Mouse (Mus musculus): Measurements from ENCODE around the gene Psg28.
"Not testable (repeated sequence)": the region's sequence is repeated elsewhere in the genome, so short reads cannot be mapped to it uniquely, and the experiment has no call there.

Psg28 gene

DNA sequence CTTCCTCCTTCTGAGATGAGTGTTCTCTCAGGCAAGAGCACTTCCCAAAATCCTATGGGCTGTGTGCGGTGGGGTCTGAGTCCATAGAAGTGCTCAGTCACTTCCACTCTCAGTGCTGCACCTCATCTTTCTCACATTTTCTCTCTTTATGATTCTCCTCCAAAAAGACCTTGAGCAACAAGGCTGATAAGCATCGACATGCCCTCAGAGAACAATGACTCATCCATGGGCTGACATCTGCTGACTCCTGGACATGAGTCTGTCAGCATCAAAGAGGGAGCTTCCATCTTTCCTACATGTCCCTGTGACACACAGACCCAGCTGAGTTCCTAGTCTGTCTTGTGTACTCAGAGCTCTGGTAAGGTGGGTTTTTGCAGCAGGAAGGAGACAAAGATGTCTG is at the start of gene Psg28:
TSS of gene Psg28 (minus strand) at position 101 of the 400 bp plus-strand sequence.
- in situ Hi-C loops (cut with MseI, MboI) = not testable (repeated sequence)

DNA sequence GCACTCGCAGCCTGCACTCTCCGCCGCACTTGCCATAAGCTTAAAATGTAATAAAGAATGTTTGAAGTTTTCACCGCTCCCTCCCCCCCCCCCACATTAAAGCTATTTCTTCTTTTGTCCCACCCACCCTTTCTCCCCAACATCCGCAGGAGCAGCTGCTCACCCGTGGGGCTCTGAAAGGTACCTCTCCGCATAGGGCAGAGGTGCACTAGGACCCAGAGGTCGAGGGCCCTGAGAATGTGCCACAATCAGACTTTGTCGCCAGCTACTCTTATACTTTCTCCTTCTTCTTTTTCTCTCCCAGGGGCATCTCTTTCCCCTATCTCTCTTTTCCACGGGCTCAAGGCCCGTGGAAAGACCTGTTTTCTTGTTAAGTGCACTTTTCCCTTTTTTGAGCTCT is 28.4 kb downstream of the Psg28 start:
- in situ Hi-C loops (cut with MseI, MboI) = no loop called here

DNA sequence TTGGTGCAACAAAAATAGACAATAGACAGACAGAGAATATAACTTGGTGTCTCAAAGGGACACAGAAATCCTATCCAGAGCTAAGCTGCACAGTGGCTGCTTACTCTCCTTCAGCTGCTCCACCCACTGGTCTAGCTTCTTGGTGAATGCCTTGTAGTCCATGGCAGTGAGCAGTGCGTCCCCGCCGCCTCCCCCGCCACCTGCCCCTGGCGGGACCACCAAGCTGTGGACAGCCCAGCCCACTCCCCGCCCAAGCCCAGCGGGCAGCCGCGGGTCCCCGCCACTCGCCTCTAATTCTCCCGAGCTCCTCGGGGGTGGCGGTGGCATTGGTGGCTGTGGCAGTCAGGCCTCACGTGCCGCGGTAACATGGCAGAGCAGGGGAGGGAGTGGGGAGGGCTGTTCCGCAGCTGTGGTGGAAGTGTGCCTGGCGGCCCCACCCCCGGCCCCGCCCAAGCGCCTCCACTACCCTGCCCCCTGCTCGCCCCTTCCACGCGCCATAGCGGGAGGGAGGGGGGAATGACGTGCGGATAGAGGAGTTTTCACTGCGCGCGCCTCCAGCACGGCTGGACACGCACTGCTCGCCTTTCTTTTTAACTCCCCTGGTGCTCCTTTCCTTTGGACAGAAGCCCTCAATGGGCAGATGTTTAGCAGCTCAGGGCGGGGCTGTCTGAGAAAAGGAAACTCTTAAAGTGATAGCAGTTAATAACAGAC is 29.2 kb downstream of the Psg28 start:
- in situ Hi-C loops (cut with MseI, MboI) = no loop called here

DNA sequence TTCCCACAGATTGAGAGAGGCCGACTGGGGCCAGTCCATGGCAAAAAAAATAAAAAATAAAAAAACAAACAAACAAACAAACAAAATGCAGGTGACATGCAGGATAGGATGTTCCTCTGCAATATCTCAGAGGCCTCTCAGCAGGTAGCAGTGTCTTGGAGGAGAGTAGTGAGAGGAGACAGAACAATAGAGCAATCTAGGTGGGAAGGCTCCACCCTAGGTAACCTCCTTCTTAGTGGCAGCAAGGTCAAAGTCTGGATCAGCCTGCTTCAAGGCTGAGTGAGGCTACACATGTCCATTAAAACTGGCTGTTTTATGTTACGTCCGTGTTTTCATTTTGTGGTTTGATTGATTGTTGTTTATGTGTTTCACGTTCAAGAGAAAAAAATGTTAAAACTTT is 40.4 kb downstream of the Psg28 start:
- in situ Hi-C loops (cut with MseI, MboI) = loop anchor here in 1 of 2 experiments (10.0 kb wide), 1 partner anchor 167 kb away; no protein-coding TSS in a partner anchor

GRCm38 (mm10) chr7:18378295-18378694 is 53.5 kb downstream of the Psg28 start:
- in situ Hi-C loops (cut with MseI, MboI) = no loop called here

Measured in mouse trophoblast stem cell (cell line).